Mouse (Mus musculus): ENCODE measurements around the gene H2afy2.

GRCm38 (mm10) chr10:61742336-61742735, 41.6 kb downstream of the H2afy2 start:
- no peak for TF ChIP-seq CTCF (IDR thresholded peaks at IDR 0.05; ENCODE audit: low read depth, low read length)
- no peak for TF ChIP-seq POLR2A (IDR thresholded peaks at IDR 0.05; ENCODE audit: extremely low read depth, insufficient read depth, low read length)

All from liver, adult 2 months (tissue).